Mouse (Mus musculus): Measurements from ENCODE around the gene Papln.

DNA sequence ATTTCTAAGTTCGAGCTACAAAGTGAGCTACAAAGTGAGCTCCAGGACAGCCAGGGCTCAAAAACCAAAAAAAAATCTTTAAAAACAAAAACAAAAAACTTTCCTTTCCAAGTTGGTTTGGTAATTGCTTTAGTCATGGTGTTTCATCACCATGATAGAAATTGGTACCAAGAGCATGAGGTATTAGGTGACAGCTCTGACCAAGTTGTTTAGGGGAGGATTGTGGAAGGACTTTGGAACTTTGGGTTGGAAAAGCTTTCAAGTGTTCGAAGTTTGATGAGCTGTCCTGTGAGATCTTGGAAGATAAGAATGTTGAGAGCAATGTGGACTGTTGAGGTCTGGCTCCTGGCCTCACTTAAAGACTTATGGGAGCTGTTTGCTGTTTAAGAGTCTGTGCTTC is 3.2 kb upstream of the Papln start:
- TF ChIP-seq CTCF (conservative IDR thresholded peaks at IDR 0.05 in 1 of 2, IDR thresholded peaks at IDR 0.05 in 1 of 2; ENCODE audit: low read depth in 2 of 2, low read length in 2 of 2) (no peak), MYC (IDR thresholded peaks at IDR 0.05; ENCODE audit: low read depth, low read length) (no peak), ELF1 (IDR thresholded peaks at IDR 0.05; ENCODE audit: low read depth, low read length) (no peak)

Measured in CH12.LX (cell line).